Mouse (Mus musculus) liver, embryonic 14.5 days (tissue): ENCODE measurements around the gene Pqlc2.

Source experiments
- CTCF ChIP-seq: IDR thresholded peaks from 2 replicates; pipeline ENCODE4 v1.5.1; 2016; ENCODE audit warnings: antibody characterized with exemption, low read depth, control low read depth
- EP300 ChIP-seq: IDR thresholded peaks from 2 replicates; pipeline ENCODE4 v1.6.1; 2016; ENCODE audit warnings: antibody characterized with exemption, low read depth

DNA sequence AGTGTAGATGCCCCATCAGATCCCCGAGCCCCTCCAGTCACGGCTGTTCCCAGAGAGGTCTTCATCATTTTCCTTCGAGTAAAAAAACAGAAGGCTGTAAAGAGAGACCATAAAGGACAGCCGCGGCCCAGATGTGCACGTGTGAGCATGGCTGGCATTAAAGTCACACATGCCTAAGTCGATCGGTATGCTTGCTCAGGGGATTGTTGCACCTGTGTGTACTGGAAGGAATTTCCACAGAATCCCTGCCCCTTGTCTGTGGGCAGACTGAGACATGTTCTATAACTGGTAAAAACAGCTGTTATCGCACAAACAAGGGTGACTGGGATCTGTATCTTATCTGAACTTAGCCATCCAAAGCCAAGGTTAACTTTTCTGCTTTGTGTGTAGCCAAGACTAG lies 38.9 kb downstream of the Pqlc2 start:
- TF ChIP-seq CTCF (no peak), EP300 (no peak)
